Mouse (Mus musculus) layer of hippocampus, adult 8-10 months (tissue): ENCODE data around the gene Itm2b. TPM values are rescaled to one million over a fixed set of nuclear protein-coding genes. Genes with fewer than 3 reads are reported as not detected.

ENCODE experiments used
- DNase-seq, 2 experiments: peaks; one replicate each; pipeline ENCODE4 v3.0.0; 2022; ENCODE audit warnings: low spot score in 2 of 2
- total RNA-seq, 4 experiments: library from RNA; stranded (reverse); gene quantifications; 2 replicates each; pipeline ENCODE4 v1.2.4; 2022

The Itm2b gene
- 1,000 to 10,000 TPM in 2 of 4 experiments, 100 to 1,000 TPM in 2; 897 to 1,139 (median 988) TPM for total RNA-seq

- DNase-seq, result peak; percentile 61 to 77
Measured at GRCm38 (mm10) chr14:73384913-73385719, at the start of gene Itm2b. Itm2b (minus strand) TSS chr14:73385289.

- DNase-seq, result no peak
Measured at GRCm38 (mm10) chr14:73433487-73433886, 48.4 kb upstream of the Itm2b start.

GRCm38 (mm10) chr14:73430571-73430970 is 45.5 kb upstream of the Itm2b start:
- DNase-seq, result no peak

GRCm38 (mm10) chr14:73425571-73426041 is 40.5 kb upstream of the Itm2b start:
- DNase-seq, result no peak

GRCm38 (mm10) chr14:73424961-73425360 is 39.9 kb upstream of the Itm2b start:
- no peak for DNase-seq

- DNase-seq, result no peak
Measured at GRCm38 (mm10) chr14:73423542-73423941, 38.5 kb upstream of the Itm2b start.

GRCm38 (mm10) chr14:73422621-73423020 is 37.5 kb upstream of the Itm2b start:
- no peak for DNase-seq

- DNase-seq, result no peak
Measured at GRCm38 (mm10) chr14:73421580-73421979, 36.5 kb upstream of the Itm2b start.

- no peak for DNase-seq
Measured at GRCm38 (mm10) chr14:73420138-73420745, 35.2 kb upstream of the Itm2b start.

GRCm38 (mm10) chr14:73416511-73416910 is 31.4 kb upstream of the Itm2b start:
- no peak for DNase-seq

GRCm38 (mm10) chr14:73415376-73416035 is 30.4 kb upstream of the Itm2b start:
- no peak for DNase-seq

GRCm38 (mm10) chr14:73411729-73412128 is 26.6 kb upstream of the Itm2b start:
- DNase-seq, result no peak

- no peak for DNase-seq
Measured at GRCm38 (mm10) chr14:73410083-73410482, 25.0 kb upstream of the Itm2b start.

- DNase-seq, result no peak
Measured at GRCm38 (mm10) chr14:73408223-73408845, 23.2 kb upstream of the Itm2b start.

GRCm38 (mm10) chr14:73404016-73404415 is 18.9 kb upstream of the Itm2b start:
- DNase-seq, result no peak

- DNase-seq, result no peak
Measured at GRCm38 (mm10) chr14:73403351-73403750, 18.3 kb upstream of the Itm2b start.

GRCm38 (mm10) chr14:73402296-73403035 is 17.4 kb upstream of the Itm2b start:
- DNase-seq, result no peak

GRCm38 (mm10) chr14:73401408-73401807 is 16.3 kb upstream of the Itm2b start:
- DNase-seq, result no peak

GRCm38 (mm10) chr14:73399866-73400618 is 15.0 kb upstream of the Itm2b start:
- no peak for DNase-seq

- DNase-seq, result no peak
Measured at GRCm38 (mm10) chr14:73398367-73398996, 13.4 kb upstream of the Itm2b start.
